Mouse (Mus musculus) neural tube, postnatal 0 days (tissue): ENCODE measurements around the gene Gm49384. TPM values are rescaled to one million over a fixed set of nuclear protein-coding genes. Genes with fewer than 3 reads are reported as not detected.

Source experiments
- microRNA-seq: library from miRNA; unstranded; fragments of <30 nt; microRNA quantifications from one replicate; pipeline ENCODE4, GENCODE M21; 2016
- polyA plus RNA-seq: library from polyadenylated mRNA; unstranded; fragments of >200 nt; fragmentation: Nextera tagmentation; extraction: Ambion mirVana; gene quantifications from 2 replicates; pipeline ENCODE4 v1.2.1, GENCODE M21; 2015

Gene Gm49384
- polyA plus RNA-seq = 6.5 and 6.9 TPM in 2 replicates

DNA sequence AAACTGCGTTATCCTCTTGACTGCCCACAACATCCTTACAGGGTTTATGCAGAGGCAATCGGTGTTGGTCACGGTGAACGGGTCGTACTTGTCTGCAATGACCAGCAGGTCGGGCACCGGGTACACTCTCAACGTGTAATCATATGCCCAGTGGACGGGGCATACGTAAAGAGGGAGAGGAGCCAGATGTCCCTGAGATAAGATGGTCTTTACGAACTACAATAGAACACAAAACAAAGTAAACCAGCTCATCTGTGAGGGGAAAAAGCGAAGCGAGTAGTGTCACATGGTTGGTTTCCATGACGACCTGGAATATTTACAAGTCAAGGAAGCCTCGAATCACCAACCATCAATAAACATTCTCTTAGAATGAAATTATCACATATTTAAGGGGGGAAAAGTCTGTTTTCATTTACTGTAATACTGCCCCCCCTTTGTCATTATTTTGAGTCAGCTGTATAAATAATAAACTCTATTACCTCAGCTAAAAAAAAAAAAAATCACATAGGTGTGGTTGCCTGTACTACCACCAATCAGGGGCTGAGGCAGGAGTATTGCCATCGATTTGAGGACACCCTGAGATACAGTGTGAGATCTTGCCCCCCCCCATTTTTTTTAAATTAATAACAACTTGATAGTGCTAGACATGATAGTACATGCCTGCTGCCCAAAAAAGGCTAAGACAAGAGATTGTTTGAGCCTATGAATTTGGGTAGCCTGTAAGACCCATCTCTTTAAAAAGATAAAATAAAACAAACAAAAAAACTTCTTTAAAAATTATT is at the start of gene Gm49384:
TSS of gene Gm49384 (minus strand) at position 216 of the 782 bp plus-strand sequence.

DNA sequence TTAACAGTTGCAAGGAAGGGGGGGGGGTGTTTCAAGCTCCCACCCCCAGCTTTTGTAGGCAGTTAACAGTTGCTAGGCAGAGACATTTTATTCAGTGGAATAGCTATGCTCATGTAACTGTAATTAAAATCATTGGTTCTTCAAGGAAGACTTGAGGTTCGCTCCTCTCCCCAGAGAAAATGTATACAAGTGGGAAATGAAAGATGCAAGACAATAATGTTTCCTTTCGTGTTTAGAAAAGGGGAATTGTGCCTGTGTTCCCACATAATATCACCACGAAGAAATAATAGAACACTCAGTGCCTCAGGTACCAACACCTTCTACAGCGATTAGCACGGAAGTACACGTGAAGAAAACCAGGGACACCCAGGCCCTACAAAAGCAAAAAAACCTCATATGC is 36.8 kb upstream of the Gm49384 start, which contains the start of gene Klhdc1:
TSS of gene Klhdc1 (plus strand) at position 301 of the 400 bp plus-strand sequence.

DNA sequence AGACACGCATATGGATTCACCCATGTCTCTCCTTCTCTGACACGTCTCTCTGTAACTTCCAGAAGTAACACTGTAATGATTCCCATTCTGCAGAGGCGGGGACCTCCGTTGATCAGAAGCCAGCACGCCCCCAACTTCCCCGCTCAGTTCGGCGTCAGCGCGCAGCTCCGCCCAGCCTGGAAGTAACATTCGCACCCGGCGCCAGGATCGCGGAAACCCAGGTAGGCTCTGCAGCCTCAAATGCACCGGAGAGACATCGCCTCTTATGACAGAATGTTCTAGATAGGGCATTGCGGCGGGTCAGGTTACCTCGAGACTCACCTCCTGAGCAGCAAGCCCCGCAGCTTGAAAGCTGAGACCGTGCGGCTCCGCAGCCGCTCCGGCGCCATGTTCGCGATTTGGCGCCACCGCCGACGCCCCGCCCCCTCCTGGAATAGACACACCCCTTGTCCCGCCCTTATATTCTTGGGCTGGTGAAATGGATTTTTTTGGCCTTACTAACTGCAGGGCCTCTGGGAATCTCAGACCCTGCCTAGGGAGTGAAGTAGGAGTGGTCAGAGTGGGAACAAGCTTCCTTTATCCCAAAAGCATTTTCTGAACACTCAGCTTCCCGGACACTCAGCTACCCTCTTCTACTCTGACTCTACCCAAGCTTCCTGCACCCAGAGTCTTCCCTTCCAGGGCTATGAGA is 23.9 kb upstream of the Gm49384 start, which contains the start of gene Pole2:
TSS of gene Pole2 (minus strand) at position 420 of the 691 bp plus-strand sequence.

DNA sequence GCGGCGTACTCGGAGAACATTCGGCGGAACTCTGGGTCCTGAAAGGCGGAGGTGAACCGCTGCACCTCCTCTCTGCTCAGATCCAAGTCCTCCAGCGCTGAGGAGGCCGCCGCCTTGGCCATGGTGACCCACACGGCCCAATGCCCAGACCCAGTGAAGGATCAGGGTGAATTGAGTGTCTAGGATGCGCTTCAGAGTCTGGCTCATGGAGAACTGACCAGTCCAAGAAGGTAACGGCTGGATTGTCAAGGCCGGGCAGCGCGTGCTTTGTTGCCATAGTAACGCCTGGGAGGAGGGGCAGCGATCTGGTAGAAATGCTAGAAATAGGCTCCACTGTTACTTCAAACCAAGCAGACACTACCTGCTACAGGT is 5.9 kb downstream of the Gm49384 start, which contains the start of gene Dnaaf2:
TSS of gene Dnaaf2 (minus strand) at position 266 of the 372 bp plus-strand sequence.

DNA sequence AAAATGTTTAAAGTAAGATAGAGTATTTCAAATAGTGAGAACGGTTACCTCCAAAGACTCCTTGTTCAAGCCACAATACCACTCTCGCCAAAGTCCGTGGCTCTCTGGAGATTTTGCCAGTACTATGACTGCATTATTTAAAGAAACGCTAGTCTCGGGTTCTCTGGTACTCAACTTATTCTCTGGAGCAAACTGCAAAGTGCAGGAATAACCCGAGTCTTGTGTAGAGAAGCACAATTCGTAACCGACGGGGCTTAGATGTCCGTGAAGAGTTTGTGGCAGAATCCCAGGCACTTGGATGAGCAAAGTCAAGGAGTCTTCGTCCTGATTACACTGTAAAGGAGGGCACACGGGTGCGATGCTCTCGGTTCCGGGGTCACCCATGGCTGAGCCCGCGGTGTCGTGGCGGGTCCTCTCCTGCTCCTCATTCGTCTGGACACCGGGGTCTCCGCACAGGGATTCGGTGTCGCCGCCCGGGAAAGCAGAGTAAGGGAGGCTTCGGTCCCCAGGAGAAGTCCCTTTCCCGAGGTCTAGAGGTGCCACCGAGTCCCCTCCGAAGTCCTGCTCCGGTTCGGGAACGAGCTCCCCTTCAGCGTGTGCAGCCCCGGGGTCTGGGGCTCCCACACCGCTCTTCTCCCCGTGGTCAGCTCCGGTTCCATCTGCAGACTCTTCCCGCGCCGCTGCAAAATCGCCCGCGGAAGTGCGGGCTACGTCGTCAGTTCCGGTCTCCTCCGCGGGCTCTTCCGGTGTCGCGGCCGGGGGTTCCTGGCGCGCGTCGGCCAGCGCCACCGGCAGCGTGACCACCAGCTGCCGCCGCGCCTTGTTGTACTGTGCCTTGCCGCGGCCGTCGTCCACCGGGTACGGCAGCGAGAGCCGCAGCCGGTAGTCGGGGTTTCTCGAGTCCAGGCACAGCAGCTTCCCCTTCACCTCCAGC is 7.4 kb downstream of the Gm49384 start, which contains the start of gene Gm49383:
TSS of gene Gm49383 (minus strand) at position 661 of the 934 bp plus-strand sequence.

DNA sequence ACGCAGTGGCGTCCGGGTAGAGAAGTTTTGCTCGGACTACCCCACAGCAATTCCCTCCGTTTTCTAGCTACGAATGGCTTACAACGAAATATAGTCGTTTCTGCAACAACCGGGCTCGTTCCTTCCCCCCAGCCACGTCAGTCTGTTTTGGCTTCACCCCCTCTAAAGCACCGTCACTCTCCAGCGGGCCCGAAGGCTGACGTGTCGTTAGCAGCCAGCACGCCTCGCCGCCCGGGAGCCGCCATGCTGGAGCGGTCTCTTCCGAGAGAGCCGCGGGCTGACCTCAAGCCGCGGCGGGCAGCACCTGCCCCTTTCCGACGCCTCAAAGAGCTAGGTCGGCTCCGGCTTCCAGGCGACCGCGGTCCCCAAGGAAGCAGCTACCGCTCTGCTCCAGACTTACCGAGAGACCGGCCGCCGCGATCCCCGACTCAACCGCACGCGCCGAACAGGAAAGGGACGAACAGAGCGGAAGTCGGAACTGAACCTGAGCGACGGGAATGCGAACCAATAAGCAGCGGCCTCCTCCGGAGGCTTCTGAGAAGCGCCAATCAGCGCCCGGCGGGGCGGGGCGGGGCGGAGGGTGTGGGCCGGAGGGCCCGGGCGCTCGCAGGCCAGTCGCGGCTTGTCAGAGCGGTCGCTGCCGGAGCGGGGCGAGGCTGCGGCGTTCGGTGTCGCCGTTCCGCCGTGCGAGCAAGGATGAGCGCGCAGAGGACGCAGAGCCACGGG is 20.3 kb downstream of the Gm49384 start, which contains the start of the genes Rpl36al and Mgat2:
TSS of gene Rpl36al (minus strand) at position 501 of the 726 bp plus-strand sequence.
TSS of gene Mgat2 (plus strand) at position 575 of the 726 bp plus-strand sequence.

DNA sequence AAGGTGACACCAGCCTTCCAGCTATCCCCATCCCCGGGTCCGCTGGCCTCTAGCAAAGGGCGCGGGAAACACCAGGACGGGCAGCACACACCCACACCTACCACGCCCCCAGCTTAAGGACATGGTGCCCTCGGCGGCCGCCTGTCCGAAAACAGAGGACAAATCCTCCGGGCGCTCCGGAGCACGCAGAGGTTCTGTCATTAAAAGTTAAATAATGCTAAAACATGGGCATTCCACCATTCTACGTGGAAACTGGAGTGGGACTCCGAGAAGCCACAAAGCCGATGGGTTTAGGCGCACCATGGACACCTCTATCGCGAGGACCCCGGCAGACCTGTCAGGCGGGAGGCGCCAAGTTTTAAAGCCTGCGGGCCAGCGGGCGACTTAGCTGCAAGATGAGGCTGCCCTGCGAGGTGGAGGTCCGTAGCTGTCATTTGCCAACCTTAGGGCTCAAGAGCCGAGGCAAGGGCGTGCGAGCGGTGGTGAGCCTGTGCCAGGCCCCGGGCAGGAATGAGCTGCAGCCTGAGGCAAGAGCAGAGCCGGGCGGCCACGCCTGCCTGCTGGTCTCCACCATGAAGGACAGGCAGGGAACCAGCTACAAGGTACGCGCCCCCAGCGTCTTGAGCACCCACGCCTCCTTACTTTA is 35.5 kb downstream of the Gm49384 start, which contains the start of gene Lrr1:
TSS of gene Lrr1 (plus strand) at position 354 of the 646 bp plus-strand sequence.

DNA sequence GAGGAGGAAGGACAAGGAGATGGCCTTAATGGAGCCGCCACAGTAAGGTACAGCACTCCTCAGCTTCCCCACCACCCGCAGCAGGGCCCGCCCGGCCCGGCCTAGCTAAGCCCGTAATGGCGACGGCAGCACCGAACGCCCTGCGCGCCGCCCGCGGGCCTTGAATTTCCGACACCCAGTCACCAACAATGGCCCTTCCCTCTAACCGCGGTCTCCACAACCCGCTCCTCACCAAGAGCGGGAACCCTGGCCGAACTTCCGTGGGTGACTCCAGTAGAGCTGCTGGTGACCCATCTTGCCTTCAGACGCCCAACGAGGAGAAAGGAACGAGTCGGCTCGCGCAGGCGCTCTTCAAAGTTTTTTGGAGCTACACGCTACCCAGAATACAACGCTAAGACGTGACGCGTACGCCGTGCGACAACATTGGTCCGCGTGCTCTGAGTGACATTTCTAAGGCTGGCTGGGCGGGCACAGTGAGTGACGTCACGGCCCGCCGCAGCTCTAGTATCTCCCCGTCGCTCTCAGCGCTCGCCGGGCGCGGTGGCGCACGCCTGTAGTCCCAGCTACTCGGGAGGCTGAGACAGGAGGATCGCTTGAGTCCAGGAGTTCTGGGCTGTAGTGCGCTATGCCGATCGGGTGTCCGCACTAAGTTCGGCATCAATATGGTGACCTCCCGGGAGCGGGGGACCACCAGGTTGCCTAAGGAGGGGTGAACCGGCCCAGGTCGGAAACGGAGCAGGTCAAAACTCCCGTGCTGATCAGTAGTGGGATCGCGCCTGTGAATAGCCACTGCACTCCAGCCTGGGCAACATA is 45.1 kb downstream of the Gm49384 start, which contains the start of gene Rps29:
TSS of gene Rps29 (minus strand) at position 422 of the 813 bp plus-strand sequence.

Small RNA genes lying within 50 kb of the gene (microRNA-seq; reads per million reads assigned to microRNA genes)
- gene Gm47287 = not detected
- gene Gm47295 = 0.87 reads per million

Other genes starting within 250 kb of the Gm49384 start
- gene Rps29, start 45.1 kb downstream of the Gm49384 start, polyA plus RNA-seq = 1,295 and 1,457 TPM in 2 replicates
- 2.1 and 2.6 TPM in 2 replicates for gene Lrr1, start 35.5 kb downstream of the Gm49384 start, polyA plus RNA-seq
- gene Rpl36al, start 20.2 kb downstream of the Gm49384 start, polyA plus RNA-seq = 407 and 479 TPM in 2 replicates
- gene Mgat2, start 20.1 kb downstream of the Gm49384 start, polyA plus RNA-seq = 42.0 and 51.9 TPM in 2 replicates
- gene Gm49383, start 7.2 kb downstream of the Gm49384 start, polyA plus RNA-seq = 9.5 and 9.6 TPM in 2 replicates
- 6.1 and 7.6 TPM in 2 replicates for gene Dnaaf2, start 5.8 kb downstream of the Gm49384 start, polyA plus RNA-seq
- gene Pole2, start 23.9 kb upstream of the Gm49384 start, polyA plus RNA-seq = 3.2 and 3.7 TPM in 2 replicates
- 19.9 and 31.8 TPM in 2 replicates for gene Klhdc1, start 36.9 kb upstream of the Gm49384 start, polyA plus RNA-seq
- gene Klhdc2, start 92.4 kb upstream of the Gm49384 start, polyA plus RNA-seq = 222 and 243 TPM in 2 replicates
- 77.9 and 80.5 TPM in 2 replicates for gene Nemf, start 152.9 kb upstream of the Gm49384 start, polyA plus RNA-seq
- gene Arf6, start 167.9 kb upstream of the Gm49384 start, polyA plus RNA-seq = 35.8 and 48.0 TPM in 2 replicates
- 0.83 and 1.4 TPM in 2 replicates for gene Gm9887, start 168.2 kb upstream of the Gm49384 start, polyA plus RNA-seq